Mouse (Mus musculus) spleen, adult 10 weeks (tissue): ENCODE data around the gene Spatc1l. TPM values are rescaled to one million over a fixed set of nuclear protein-coding genes. Genes with fewer than 3 reads are reported as not detected.

Experiments used
- polyA plus RNA-seq: library from polyadenylated mRNA; stranded (reverse); fragments of 350-450 nt; fragmentation: Illumina TruSeq; extraction: RNeasy Lipid Tissue Mini Kit (QIAGEN cat#74804); gene quantifications from one replicate; pipeline ENCODE4 v1.2.3, GENCODE M21; 2015; ENCODE audit warnings: low replicate concordance; ENCODE audit not compliant: insufficient read depth

Spatc1l gene
- not detected for polyA plus RNA-seq

DNA sequence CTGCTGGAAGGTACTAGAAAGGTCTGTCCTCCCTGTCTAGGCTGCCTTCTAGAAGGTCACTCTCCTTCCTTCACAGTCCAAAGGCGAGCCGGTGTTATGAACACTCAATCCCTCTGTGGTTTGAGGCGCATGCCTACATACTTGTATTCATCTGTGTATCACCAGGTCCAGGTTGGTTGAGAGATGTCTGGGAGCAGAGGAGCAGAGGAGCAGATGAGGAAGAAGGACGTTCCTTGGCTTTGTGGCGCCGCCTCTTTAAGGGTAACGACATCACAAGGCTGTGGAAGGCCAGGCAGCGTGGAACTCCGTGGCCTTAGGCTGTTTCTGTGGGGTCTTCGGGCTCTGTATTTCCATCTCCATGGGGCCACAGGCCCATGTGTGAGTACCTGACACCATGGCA is at the start of gene Spatc1l:
Gene Spatc1l (plus strand): TSS at position 301 of the 400 bp plus-strand sequence.

DNA sequence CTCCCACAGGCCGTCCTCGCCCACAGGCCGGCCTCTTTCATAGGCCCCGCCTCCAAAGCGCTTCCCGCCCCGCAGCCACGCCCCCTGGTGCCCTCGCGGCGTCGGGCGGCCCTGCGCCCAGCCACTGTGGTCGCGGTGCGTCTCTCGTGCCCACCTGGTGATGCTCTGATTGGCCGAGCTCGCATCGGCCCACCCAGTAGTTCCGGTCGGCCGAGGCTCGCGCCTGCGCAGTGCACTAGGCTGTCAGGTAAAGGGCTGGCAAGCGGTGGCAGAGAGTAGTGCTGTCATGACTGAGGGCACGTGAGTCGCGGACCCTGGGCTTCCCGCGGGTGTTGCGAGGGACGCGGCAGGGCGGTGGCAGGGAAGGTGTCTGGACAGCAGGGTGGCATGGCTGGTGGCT is 30.7 kb upstream of the Spatc1l start, which contains the start of gene Lss:
Gene Lss (plus strand): TSS at position 214 of the 400 bp plus-strand sequence.

DNA sequence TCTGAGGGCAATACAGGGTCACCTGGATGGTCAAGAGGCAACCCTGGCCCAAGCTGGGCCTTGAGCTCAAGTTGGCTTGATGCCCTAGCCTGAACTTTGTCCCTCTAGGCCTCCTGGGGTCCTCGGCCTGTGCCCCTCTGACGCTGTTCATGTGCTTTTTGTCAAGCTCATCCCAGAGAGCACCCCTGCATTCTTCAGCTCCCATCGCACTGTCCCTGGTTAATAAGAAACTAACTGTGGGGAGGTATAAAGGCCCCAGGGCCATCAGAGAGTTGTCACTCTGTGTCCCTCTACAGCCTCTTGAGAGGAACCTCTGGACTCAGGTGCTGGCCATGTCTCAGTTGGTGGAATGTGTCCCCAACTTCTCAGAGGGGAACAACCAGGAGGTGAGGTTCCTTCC is 13.3 kb downstream of the Spatc1l start, which contains the start of gene Ftcd:
Gene Ftcd (plus strand): TSS at position 275 of the 400 bp plus-strand sequence.

Other genes with a start within 250 kb of the Spatc1l start
- 5.4 TPM for gene Dip2a, start 217.0 kb upstream of the Spatc1l start, polyA plus RNA-seq
- gene AC141477.1, start 121.8 kb upstream of the Spatc1l start, polyA plus RNA-seq, result not detected
- 29.5 TPM for gene Pcnt, start 119.5 kb upstream of the Spatc1l start, polyA plus RNA-seq
- gene 2610028H24Rik, start 113.2 kb upstream of the Spatc1l start, polyA plus RNA-seq, result not detected
- 54.3 TPM for gene Mcm3ap, start 93.3 kb upstream of the Spatc1l start, polyA plus RNA-seq
- gene Ybey, start 93.2 kb upstream of the Spatc1l start, polyA plus RNA-seq, result 2.1 TPM
- 8.5 TPM for gene Lss, start 30.7 kb upstream of the Spatc1l start, polyA plus RNA-seq
- gene Ftcd, start 13.4 kb downstream of the Spatc1l start, polyA plus RNA-seq, result not detected
- gene Col6a2, start 61.4 kb downstream of the Spatc1l start, polyA plus RNA-seq, result 3.7 TPM
- gene Col6a1, start 163.9 kb downstream of the Spatc1l start, polyA plus RNA-seq, result 7.6 TPM